Mouse (Mus musculus) CD4-positive naive resting alpha-beta T cell, adult 57 days (primary cell): ENCODE results near the gene Cep68. TPM values are rescaled to one million over a fixed set of nuclear protein-coding genes. Genes with fewer than 3 reads are reported as not detected.

Experiments used
- total RNA-seq: library from RNA; stranded (reverse); gene quantifications from one replicate; pipeline ENCODE4 v1.2.4, GENCODE M21; 2023

Cep68 gene
- 38.5 TPM for total RNA-seq

DNA sequence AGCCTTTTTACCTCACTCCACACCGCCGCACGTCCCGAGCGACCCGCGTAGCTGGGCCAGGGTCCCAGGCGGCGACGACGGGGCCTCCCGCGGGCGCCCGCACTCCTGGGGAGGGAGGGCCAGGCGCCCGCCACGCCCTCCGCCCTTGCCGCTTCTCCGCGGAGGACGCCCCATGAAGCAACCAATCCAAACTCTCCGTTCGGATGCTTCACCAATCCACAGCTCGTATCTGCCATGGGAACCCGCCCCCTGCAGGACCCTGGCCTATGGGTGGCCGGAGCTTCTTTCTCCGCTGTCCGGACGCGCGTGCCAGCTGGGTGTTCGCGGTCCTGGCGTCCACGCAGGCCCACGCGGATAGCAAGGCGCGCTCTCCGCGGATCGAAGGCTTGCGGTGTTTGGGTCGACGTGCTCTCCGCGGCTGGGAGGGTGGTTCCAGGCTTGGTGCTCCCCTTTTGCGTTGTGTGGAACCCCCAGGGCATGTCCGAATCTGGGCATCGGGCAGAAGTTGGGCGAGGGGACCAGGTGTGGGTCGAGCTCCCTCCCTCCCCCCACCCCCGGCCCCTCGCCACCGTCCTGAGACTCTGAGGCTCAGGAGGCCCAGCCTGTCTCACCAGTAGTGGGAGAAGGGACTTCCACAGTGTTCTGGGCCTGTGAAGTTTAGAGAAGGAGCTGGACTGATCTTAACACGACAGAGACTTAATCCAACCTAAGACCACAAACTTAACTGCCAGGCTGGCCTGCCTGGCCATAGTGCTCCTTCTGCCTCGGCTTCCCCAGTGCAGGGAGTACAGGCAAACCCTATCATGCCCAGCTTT lies at the start of gene Cep68:
Cep68 (minus strand) TSS at position 134 of the 815 bp plus-strand sequence.

DNA sequence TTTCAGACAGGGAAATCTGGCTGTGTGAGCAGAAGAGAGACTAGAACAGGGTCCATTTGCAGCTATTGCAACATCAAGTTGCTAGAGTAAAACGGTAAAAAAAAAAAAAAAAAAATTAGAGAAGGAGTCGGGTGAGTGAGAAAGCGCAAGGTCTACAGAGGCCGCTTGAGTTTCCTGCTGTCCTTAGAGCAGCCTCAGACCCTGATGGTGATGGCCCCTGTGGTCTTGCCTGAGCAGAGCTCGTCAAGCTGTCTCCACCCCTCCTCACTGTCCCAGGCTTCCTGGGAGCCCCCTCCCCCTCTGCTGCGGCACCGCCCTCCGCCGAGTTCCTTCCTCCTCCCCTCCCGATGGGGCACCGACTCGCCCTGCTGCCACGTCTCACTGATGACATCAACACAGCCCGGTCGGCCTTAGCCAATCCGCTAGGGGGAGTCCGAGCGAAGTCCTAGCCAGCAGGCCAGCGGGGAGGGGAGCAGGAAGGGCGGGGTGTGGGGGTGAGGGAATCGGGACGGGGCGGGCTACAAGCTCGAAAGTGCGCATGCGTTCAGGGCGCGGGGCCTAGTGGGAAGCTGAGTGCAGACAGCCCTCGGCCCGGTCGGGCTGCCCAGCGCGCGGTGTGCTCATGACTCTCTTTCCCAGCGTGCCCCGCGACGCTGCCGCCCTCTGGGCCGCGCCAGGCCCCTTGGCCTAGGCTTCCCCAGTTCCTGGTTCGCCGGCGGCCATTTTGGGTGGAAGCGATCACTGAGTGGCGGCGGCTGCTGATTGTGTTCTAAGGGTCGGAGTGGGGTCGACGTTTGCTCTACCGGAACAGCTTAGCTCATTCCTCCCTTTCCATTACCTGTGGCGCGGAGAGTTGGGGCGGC lies 48.3 kb downstream of the Cep68 start, which contains the start of gene Rab1a:
Rab1a (plus strand) TSS at position 720 of the 863 bp plus-strand sequence.

Other genes with a start within 250 kb of the Cep68 start
- 239 TPM for gene Actr2, start 136.5 kb downstream of the Cep68 start, total RNA-seq
- 82.8 TPM for gene Rab1a, start 48.0 kb downstream of the Cep68 start, total RNA-seq
- 1.2 TPM for gene Slc1a4, start 83.3 kb upstream of the Cep68 start, total RNA-seq